Mouse (Mus musculus) testis, adult 10 weeks (tissue): ENCODE data around the gene Fstl1. TPM values are rescaled to one million over a fixed set of nuclear protein-coding genes. Genes with fewer than 3 reads are reported as not detected.

Experiments
- polyA plus RNA-seq: library from polyadenylated mRNA; stranded (reverse); fragments of 350-450 nt; fragmentation: Illumina TruSeq; extraction: RNeasy Lipid Tissue Mini Kit (QIAGEN cat#74804); gene quantifications from one replicate; pipeline ENCODE4 v1.2.3, GENCODE M21; 2014; ENCODE audit warnings: low read depth, low replicate concordance

The Fstl1 gene
- 8.6 TPM for polyA plus RNA-seq

GRCm38 (mm10) chr16:37776860-37777651 lies at the start of gene Fstl1:
Gene Fstl1, plus strand, starts transcription at chr16:37776873.

GRCm38 (mm10) chr16:37861029-37861428 lies 84.4 kb downstream of the Fstl1 start, which contains the start of gene Gm36028:
Gene Gm36028, minus strand, starts transcription at chr16:37861146.

GRCm38 (mm10) chr16:37867791-37868505 lies 91.3 kb downstream of the Fstl1 start, which contains the start of gene Lrrc58:
Gene Lrrc58, plus strand, starts transcription at chr16:37868389.

Other genes with a start within 250 kb of the Fstl1 start
- gene Gtf2e1, start 237.1 kb upstream of the Fstl1 start, polyA plus RNA-seq = 32.7 TPM
- 32.2 TPM for gene Rabl3, start 237.0 kb upstream of the Fstl1 start, polyA plus RNA-seq
- gene Hgd, start 196.7 kb upstream of the Fstl1 start, polyA plus RNA-seq = 0.69 TPM
- 129 TPM for gene Ndufb4, start 122.4 kb upstream of the Fstl1 start, polyA plus RNA-seq
- gene Gm36028, start 84.3 kb downstream of the Fstl1 start, polyA plus RNA-seq = 1.7 TPM
- gene Lrrc58, start 91.5 kb downstream of the Fstl1 start, polyA plus RNA-seq = 28.1 TPM
- gene Gpr156, start 139.6 kb downstream of the Fstl1 start, polyA plus RNA-seq = 0.80 TPM